Mouse (Mus musculus) hindbrain, postnatal 0 days (tissue): ENCODE measurements around the gene Nr3c2. TPM values are rescaled to one million over a fixed set of nuclear protein-coding genes. Genes with fewer than 3 reads are reported as not detected.

ENCODE experiments used
- ATAC-seq: fragments of 200-750 bp; cut with Nextera tagmentation; 2 replicates; pipeline ENCODE4 v1.8.0; 2017; ENCODE audit warnings: mild to moderate bottlenecking, moderate TSS enrichment, moderate library complexity
- DNase-seq: peaks from one replicate; pipeline ENCODE4 v3.0.0-alpha.2; 2015; ENCODE audit warnings: low spot score
- H3K27ac ChIP-seq: fragments of 300-500 bp; sonication (generic); 2 replicates; pipeline ENCODE4 v1.5.1; 2014; ENCODE audit warnings: mild to moderate bottlenecking
- H3K27me3 ChIP-seq: fragments of 300-500 bp; sonication (generic); 2 replicates; pipeline ENCODE4 v1.6.1; 2014; ENCODE audit warnings: low read length, mixed read lengths; ENCODE audit not compliant: insufficient read depth
- H3K36me3 ChIP-seq: fragments of 300-500 bp; sonication (generic); 2 replicates; pipeline ENCODE4 v1.6.1; 2014; ENCODE audit warnings: low read length, mixed read lengths; ENCODE audit not compliant: insufficient read depth
- H3K4me1 ChIP-seq: fragments of 300-500 bp; sonication (generic); 2 replicates; pipeline ENCODE4 v1.6.1; 2014; ENCODE audit warnings: antibody characterized with exemption, low read length, mixed read lengths; ENCODE audit not compliant: insufficient read depth
- H3K4me2 ChIP-seq: fragments of 300-500 bp; sonication (generic); 2 replicates; pipeline ENCODE4 v1.6.1; 2014; ENCODE audit warnings: low read depth, mild to moderate bottlenecking, low read length, moderate library complexity, mixed read lengths
- H3K4me3 ChIP-seq: fragments of 300-500 bp; sonication (generic); 2 replicates; pipeline ENCODE4 v1.5.1; 2014; ENCODE audit warnings: low read length
- H3K9ac ChIP-seq: fragments of 300-500 bp; sonication (generic); replicated peaks from 2 replicates; pipeline ENCODE4 v1.6.1; 2014; ENCODE audit warnings: mild to moderate bottlenecking, low read length, moderate library complexity, mixed read lengths
- H3K9me3 ChIP-seq: fragments of 300-500 bp; sonication (generic); 2 replicates; pipeline ENCODE4 v1.6.1; 2016; ENCODE audit warnings: low read length, mixed read lengths
- CTCF ChIP-seq: IDR thresholded peaks from 2 replicates; pipeline ENCODE4 v1.5.1; 2016; ENCODE audit warnings: antibody characterized with exemption, control low read depth, low read depth
- WGBS: fragments of 180-500 bp; shearing (Covaris S2); extraction: QIAGEN DNeasy Blood & Tissue Kit; methylation state at CpG from one replicate; pipeline ENCODE4 v1.1.7; 2014; 5-methylcytosine and 5-hydroxymethylcytosine counted together
- polyA plus RNA-seq: library from polyadenylated mRNA; unstranded; fragments of >200 nt; fragmentation: Nextera tagmentation; extraction: Ambion mirVana; gene quantifications from 2 replicates; pipeline ENCODE4 v1.2.1, GENCODE M21; 2015
- total RNA-seq: library from RNA; depleted of rRNA; stranded (reverse); fragments of >200 nt; gene quantifications from 2 replicates; pipeline ENCODE4 v1.2.3, GENCODE M21; 2014

Nr3c2 gene
- total and polyA plus RNA-seq, 2 experiments from 2014 or later, result 6.8 to 6.9 TPM

GRCm38 (mm10) chr8:76898721-76899410, 376 bp upstream of the Nr3c2 start:
- H3K36me3 ChIP-seq, result no peaks in the 10 kb centered on the region
- H3K4me2 ChIP-seq, result peak overlapping the region; percentile 100
- TF ChIP-seq CTCF, result no peak
- ATAC-seq, result peak; percentile 57
- 0 out of 2 replicates have a peak, but pooled peaks cover 4% of the 10 kb centered on the region for H3K4me1 ChIP-seq
- no peaks in the 10 kb centered on the region for H3K9me3 ChIP-seq
- H3K9ac ChIP-seq, result peak overlapping the region; percentile 63
- H3K27ac ChIP-seq, result peak overlapping the region; percentile 12; the same call in 1 of the 2 replicates
- peak; percentile 84 for DNase-seq
- no peaks in the 10 kb centered on the region for H3K27me3 ChIP-seq
- under 1% methylated on average over 49 of the region's 60 CpGs for WGBS
- peak overlapping the region; percentile 83 for H3K4me3 ChIP-seq

- no peak for TF ChIP-seq CTCF
- H3K4me3 ChIP-seq, result peak overlapping the region; percentile 83
- no peak overlapping the region for H3K27ac ChIP-seq
- under 1% methylated on average over 58 of the region's 58 CpGs for WGBS
- peak; percentile 49 for DNase-seq
- H3K4me2 ChIP-seq, result peak overlapping the region; percentile 100
- no peaks in the 10 kb centered on the region for H3K36me3 ChIP-seq
- ATAC-seq, result no peak
- no peaks in the 10 kb centered on the region for H3K9me3 ChIP-seq
- peak overlapping the region; percentile 63 for H3K9ac ChIP-seq
- no peaks in the 10 kb centered on the region for H3K27me3 ChIP-seq
- 0 out of 2 replicates have a peak, but pooled peaks cover 4% of the 10 kb centered on the region for H3K4me1 ChIP-seq
Observed at GRCm38 (mm10) chr8:76900155-76901141, 1.2 kb downstream of the Nr3c2 start.

GRCm38 (mm10) chr8:76901430-76902204, 2.4 kb downstream of the Nr3c2 start:
- Histone ChIP-seq H3K27me3 (no peaks in the 10 kb centered on the region), H3K4me2 (peak overlapping the region; percentile 100), H3K4me3 (peak overlapping the region; percentile 83), H3K27ac (no peak overlapping the region), H3K4me1 (0 out of 2 replicates have a peak, but pooled peaks cover 4% of the 10 kb centered on the region), H3K9ac (peak overlapping the region; percentile 63), H3K36me3 (no peaks in the 10 kb centered on the region), H3K9me3 (no peaks in the 10 kb centered on the region)
- WGBS, result 0% methylated on average over 41 of the region's 41 CpGs
- peak; percentile 97 for DNase-seq
- ATAC-seq, result peak; percentile 97
- no peak for TF ChIP-seq CTCF

- Histone ChIP-seq H3K27ac (no peak overlapping the region), H3K27me3 (no peaks in the 10 kb centered on the region), H3K9ac (peak overlapping the region; percentile 43), H3K36me3 (no peaks in the 10 kb centered on the region), H3K9me3 (no peaks in the 10 kb centered on the region), H3K4me3 (peak overlapping the region; percentile 83), H3K4me2 (peak overlapping the region; percentile 100), H3K4me1 (0 out of 2 replicates have a peak, but pooled peaks cover 4% of the 10 kb centered on the region)
- ATAC-seq (no peak; the same call in 1 of the 2 replicates), DNase-seq (no peak)
- 2% methylated on average over 35 of the region's 35 CpGs for WGBS
- no peak for TF ChIP-seq CTCF
Observed at GRCm38 (mm10) chr8:76902205-76903078, 3.2 kb downstream of the Nr3c2 start.

GRCm38 (mm10) chr8:76911206-76911605, 12.0 kb downstream of the Nr3c2 start:
- H3K27me3 ChIP-seq, result no peaks in the 10 kb centered on the region
- H3K4me1 ChIP-seq, result no peaks in the 10 kb centered on the region
- H3K9me3 ChIP-seq, result no peaks in the 10 kb centered on the region
- no peak overlapping the region for H3K4me2 ChIP-seq
- no peak for TF ChIP-seq CTCF
- ATAC-seq (no peak), DNase-seq (no peak)
- no peaks in the 10 kb centered on the region for H3K36me3 ChIP-seq
- H3K4me3 ChIP-seq, result no peak overlapping the region
- H3K27ac ChIP-seq, result no peak overlapping the region
- H3K9ac ChIP-seq, result no peak overlapping the region
